Mouse (Mus musculus) liver, embryonic 14.5 days (tissue): ENCODE results near the gene Fmnl3.

Experiments
- CTCF ChIP-seq: IDR thresholded peaks from 2 replicates; pipeline ENCODE4 v1.5.1; 2016; ENCODE audit warnings: antibody characterized with exemption, low read depth, control low read depth
- EP300 ChIP-seq: IDR thresholded peaks from 2 replicates; pipeline ENCODE4 v1.6.1; 2016; ENCODE audit warnings: antibody characterized with exemption, low read depth

- TF ChIP-seq CTCF = no peak
- no peak for TF ChIP-seq EP300
These were observed 30.6 kb downstream of the Fmnl3 start for GRCm38 (mm10) chr15:99339669-99340068.
